Mouse (Mus musculus) midbrain, embryonic 10.5 days (tissue): ENCODE data around the gene Cacnb4. TPM values are rescaled to one million over a fixed set of nuclear protein-coding genes. Genes with fewer than 3 reads are reported as not detected.

ENCODE experiments used
- DNase-seq: peaks from one replicate; pipeline ENCODE4 v3.0.0-alpha.2; 2017; ENCODE audit warnings: low spot score
- H3K27ac ChIP-seq: fragments of 300-500 bp; sonication (generic); replicated peaks from 2 replicates; pipeline ENCODE4 v1.5.1; 2016; ENCODE audit warnings: mild to moderate bottlenecking
- H3K27me3 ChIP-seq: fragments of 300-500 bp; sonication (generic); 2 replicates; pipeline ENCODE4 v1.6.1; 2016; ENCODE audit warnings: low read depth, mild to moderate bottlenecking; ENCODE audit not compliant: poor library complexity, severe bottlenecking
- H3K36me3 ChIP-seq: fragments of 300-500 bp; sonication (generic); 2 replicates; pipeline ENCODE4 v1.6.1; 2016; ENCODE audit warnings: mild to moderate bottlenecking, moderate library complexity
- H3K4me1 ChIP-seq: fragments of 300-500 bp; sonication (generic); 2 replicates; pipeline ENCODE4 v1.6.1; 2016
- H3K4me3 ChIP-seq: fragments of 300-500 bp; sonication (generic); 2 replicates; pipeline ENCODE4 v1.5.1; 2016; ENCODE audit warnings: mild to moderate bottlenecking, moderate library complexity
- H3K9me3 ChIP-seq: fragments of 300-500 bp; sonication (generic); replicated peaks from 2 replicates; pipeline ENCODE4 v1.6.1; 2016; ENCODE audit warnings: mild to moderate bottlenecking
- whole genome bisulfite sequencing: fragments of 180-500 bp; shearing (Covaris S2); methylation state at CpG from one replicate; pipeline ENCODE4 v1.1.7; 2016; 5-methylcytosine and 5-hydroxymethylcytosine counted together
- polyA plus RNA-seq: library from polyadenylated mRNA; unstranded; fragments of >200 nt; fragmentation: Nextera tagmentation; extraction: Ambion mirVana; gene quantifications from 2 replicates; pipeline ENCODE4 v1.2.1, GENCODE M21; 2016

Gene Cacnb4
- polyA plus RNA-seq, 1 experiment from 2014 or later, result 1.0 TPM

- peaks cover 23% of the 10 kb centered on the region for H3K4me1 ChIP-seq
- H3K4me3 ChIP-seq, result no peak overlapping the region
- H3K36me3 ChIP-seq, result no peaks in the 10 kb centered on the region
- H3K27me3 ChIP-seq, result peaks cover 62% of the 10 kb centered on the region
- no peak overlapping the region for H3K27ac ChIP-seq
- no peaks in the 10 kb centered on the region for H3K9me3 ChIP-seq
- DNase-seq, result no peak
- 66% methylated on average over 4 of the region's 4 CpGs for WGBS
These were observed 958 bp upstream of the Cacnb4 start for GRCm38 (mm10) chr2:52677589-52677988.

GRCm38 (mm10) chr2:52676913-52677303 is 277 bp upstream of the Cacnb4 start:
- no peak for DNase-seq

GRCm38 (mm10) chr2:52675278-52675987 is 1.2 kb downstream of the Cacnb4 start:
- H3K36me3 ChIP-seq, result no peaks in the 10 kb centered on the region
- peak; percentile 58 for DNase-seq
- H3K27me3 ChIP-seq, result peaks cover 70% of the 10 kb centered on the region
- WGBS, result under 1% methylated on average over 37 of the region's 42 CpGs
- peaks cover 23% of the 10 kb centered on the region for H3K4me1 ChIP-seq
- H3K4me3 ChIP-seq, result peak overlapping the region; percentile 72
- H3K9me3 ChIP-seq, result no peaks in the 10 kb centered on the region
- H3K27ac ChIP-seq, result peak overlapping the region; percentile 86

More at GRCm38 (mm10) chr2:52676913-52677303, 277 bp upstream of the Cacnb4 start:
- Histone ChIP-seq H3K36me3 (no peaks in the 10 kb centered on the region), H3K27me3 (peaks cover 69% of the 10 kb centered on the region), H3K4me3 (peak overlapping the region; percentile 72), H3K4me1 (peaks cover 23% of the 10 kb centered on the region), H3K27ac (no peak overlapping the region), H3K9me3 (no peaks in the 10 kb centered on the region)
- 15% methylated on average over 6 of the region's 6 CpGs for WGBS

GRCm38 (mm10) chr2:52674886-52675277 is 1.7 kb downstream of the Cacnb4 start:
- Histone ChIP-seq H3K4me3 (peak overlapping the region; percentile 72), H3K27me3 (peaks cover 70% of the 10 kb centered on the region), H3K9me3 (no peaks in the 10 kb centered on the region), H3K4me1 (peaks cover 23% of the 10 kb centered on the region), H3K36me3 (no peaks in the 10 kb centered on the region), H3K27ac (no peak overlapping the region)
- DNase-seq, result peak; percentile 59
- WGBS, result under 1% methylated on average over 19 of the region's 19 CpGs

GRCm38 (mm10) chr2:52673172-52673571 is 3.5 kb downstream of the Cacnb4 start:
- Histone ChIP-seq H3K27ac (no peak overlapping the region), H3K4me1 (peaks cover 23% of the 10 kb centered on the region), H3K9me3 (no peaks in the 10 kb centered on the region), H3K36me3 (no peaks in the 10 kb centered on the region), H3K4me3 (no peak overlapping the region), H3K27me3 (peaks cover 62% of the 10 kb centered on the region)
- WGBS, result 73% methylated on average over 1 of the region's 1 CpGs
- DNase-seq, result no peak

GRCm38 (mm10) chr2:52670733-52671132 is 5.9 kb downstream of the Cacnb4 start:
- H3K4me1 ChIP-seq, result peaks cover 12% of the 10 kb centered on the region
- peaks cover 40% of the 10 kb centered on the region for H3K27me3 ChIP-seq
- no peak overlapping the region for H3K27ac ChIP-seq
- H3K36me3 ChIP-seq, result no peaks in the 10 kb centered on the region
- 86% methylated on average over 5 of the region's 5 CpGs for WGBS
- no peaks in the 10 kb centered on the region for H3K9me3 ChIP-seq
- no peak for DNase-seq
- H3K4me3 ChIP-seq, result no peak overlapping the region

GRCm38 (mm10) chr2:52668480-52668879 is 8.2 kb downstream of the Cacnb4 start:
- no peak overlapping the region for H3K27ac ChIP-seq
- H3K4me1 ChIP-seq, result no peaks in the 10 kb centered on the region
- no peak overlapping the region for H3K4me3 ChIP-seq
- no peaks in the 10 kb centered on the region for H3K36me3 ChIP-seq
- peaks cover 17% of the 10 kb centered on the region for H3K27me3 ChIP-seq
- no peak for DNase-seq
- H3K9me3 ChIP-seq, result no peaks in the 10 kb centered on the region
- 93% methylated on average over 6 of the region's 6 CpGs for WGBS

GRCm38 (mm10) chr2:52656722-52657121 is 19.9 kb downstream of the Cacnb4 start:
- H3K4me1 ChIP-seq, result no peaks in the 10 kb centered on the region
- WGBS, result 93% methylated on average over 5 of the region's 5 CpGs
- no peak for DNase-seq

GRCm38 (mm10) chr2:52654541-52654940 is 22.1 kb downstream of the Cacnb4 start:
- Histone ChIP-seq H3K27ac (no peak overlapping the region), H3K4me3 (no peak overlapping the region), H3K9me3 (no peaks in the 10 kb centered on the region), H3K4me1 (no peaks in the 10 kb centered on the region), H3K27me3 (no peaks in the 10 kb centered on the region), H3K36me3 (no peaks in the 10 kb centered on the region)
- 87% methylated on average over 4 of the region's 4 CpGs for WGBS
- DNase-seq, result no peak

More at GRCm38 (mm10) chr2:52656722-52657121, 19.9 kb downstream of the Cacnb4 start:
- Histone ChIP-seq H3K4me3 (no peak overlapping the region), H3K27me3 (no peaks in the 10 kb centered on the region), H3K36me3 (no peaks in the 10 kb centered on the region), H3K27ac (no peak overlapping the region), H3K9me3 (no peaks in the 10 kb centered on the region)

GRCm38 (mm10) chr2:52651547-52651946 is 25.1 kb downstream of the Cacnb4 start:
- Histone ChIP-seq H3K27ac (no peak overlapping the region), H3K9me3 (no peaks in the 10 kb centered on the region), H3K27me3 (no peaks in the 10 kb centered on the region), H3K36me3 (no peaks in the 10 kb centered on the region), H3K4me1 (0 out of 2 replicates have a peak, but pooled peaks cover 5% of the 10 kb centered on the region), H3K4me3 (no peak overlapping the region)
- no peak for DNase-seq
- WGBS, result 89% methylated on average over 6 of the region's 6 CpGs

GRCm38 (mm10) chr2:52647255-52647998 is 29.2 kb downstream of the Cacnb4 start:
- Histone ChIP-seq H3K4me3 (no peak overlapping the region), H3K27ac (no peak overlapping the region), H3K36me3 (no peaks in the 10 kb centered on the region), H3K9me3 (no peaks in the 10 kb centered on the region), H3K4me1 (0 out of 2 replicates have a peak, but pooled peaks cover 5% of the 10 kb centered on the region), H3K27me3 (no peaks in the 10 kb centered on the region)
- 84% methylated on average over 8 of the region's 8 CpGs for WGBS
- no peak for DNase-seq

- H3K36me3 ChIP-seq, result no peaks in the 10 kb centered on the region
- H3K9me3 ChIP-seq, result no peaks in the 10 kb centered on the region
- H3K27ac ChIP-seq, result no peak overlapping the region
- no peaks in the 10 kb centered on the region for H3K27me3 ChIP-seq
- DNase-seq, result no peak
- no peak overlapping the region for H3K4me3 ChIP-seq
- H3K4me1 ChIP-seq, result 0 out of 2 replicates have a peak, but pooled peaks cover 5% of the 10 kb centered on the region
- 79% methylated on average over 6 of the region's 6 CpGs for WGBS
These were observed 33.0 kb downstream of the Cacnb4 start for GRCm38 (mm10) chr2:52643657-52644056.

GRCm38 (mm10) chr2:52639530-52639875 is 37.1 kb downstream of the Cacnb4 start:
- no peaks in the 10 kb centered on the region for H3K9me3 ChIP-seq
- H3K27me3 ChIP-seq, result peaks cover 3% of the 10 kb centered on the region
- no peak overlapping the region for H3K27ac ChIP-seq
- no peak overlapping the region for H3K4me3 ChIP-seq
- no peak for DNase-seq
- 87% methylated on average over 4 of the region's 4 CpGs for WGBS
- H3K4me1 ChIP-seq, result peaks cover 18% of the 10 kb centered on the region
- no peaks in the 10 kb centered on the region for H3K36me3 ChIP-seq
